Mouse (Mus musculus) testis, postnatal 10 days (tissue): ENCODE data around the gene Cybb.
"Not testable (repeated sequence)": the region's sequence is repeated elsewhere in the genome, so short reads cannot be mapped to it uniquely, and the experiment has no call there.

Experiments used
- DNase-seq: peaks from one replicate; pipeline ENCODE4 v3.0.0; 2021; ENCODE audit warnings: low spot score

Gene Cybb

GRCm38 (mm10) chrX:9487671-9488070, at the start of gene Cybb:
Gene Cybb, minus strand, starts transcription at chrX:9487771.
- DNase-seq: no peak

DNA sequence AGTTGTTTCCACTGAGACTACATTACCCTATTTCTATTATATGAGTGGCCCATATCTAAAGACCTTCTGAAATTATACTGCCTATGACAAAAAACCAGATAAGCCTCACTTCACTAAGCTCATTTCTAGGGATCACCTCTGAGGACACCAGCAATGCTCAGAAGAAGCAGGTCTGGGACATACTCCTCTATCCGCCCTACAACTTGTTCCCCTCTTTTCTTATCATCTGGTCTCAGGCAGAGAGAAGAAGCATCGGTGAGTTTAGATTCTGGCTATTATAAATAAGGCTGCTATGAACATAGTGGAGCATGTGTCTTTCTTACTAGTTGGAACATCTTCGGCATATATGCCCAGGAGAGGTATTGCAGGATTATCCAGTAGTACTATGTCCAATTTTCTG, 49.3 kb upstream of the Cybb start:
- DNase-seq: no peak

DNA sequence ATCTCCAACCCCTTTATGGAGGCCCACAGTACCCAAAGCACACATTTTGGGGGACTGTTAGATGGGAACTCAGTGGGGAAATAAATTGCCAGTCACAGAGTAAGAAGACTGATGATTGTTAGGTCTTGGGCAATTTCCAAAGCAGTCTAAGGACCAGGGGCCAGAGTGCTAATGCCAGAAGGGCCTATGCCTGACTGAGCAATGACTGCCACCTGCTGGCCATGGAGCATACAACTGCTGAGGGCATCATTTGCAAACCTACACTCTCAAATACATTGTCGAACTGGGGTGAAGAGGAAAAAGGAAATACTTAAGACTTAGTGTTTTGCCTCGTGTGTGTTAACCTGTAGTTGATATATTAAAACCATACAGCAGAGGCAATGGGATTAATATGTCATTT, 32.4 kb upstream of the Cybb start:
- DNase-seq: peak; percentile 75

GRCm38 (mm10) chrX:9517531-9517930, 30.0 kb upstream of the Cybb start:
- not testable (repeated sequence) for DNase-seq

GRCm38 (mm10) chrX:9475036-9475435, 12.5 kb downstream of the Cybb start:
- not testable (repeated sequence) for DNase-seq

DNA sequence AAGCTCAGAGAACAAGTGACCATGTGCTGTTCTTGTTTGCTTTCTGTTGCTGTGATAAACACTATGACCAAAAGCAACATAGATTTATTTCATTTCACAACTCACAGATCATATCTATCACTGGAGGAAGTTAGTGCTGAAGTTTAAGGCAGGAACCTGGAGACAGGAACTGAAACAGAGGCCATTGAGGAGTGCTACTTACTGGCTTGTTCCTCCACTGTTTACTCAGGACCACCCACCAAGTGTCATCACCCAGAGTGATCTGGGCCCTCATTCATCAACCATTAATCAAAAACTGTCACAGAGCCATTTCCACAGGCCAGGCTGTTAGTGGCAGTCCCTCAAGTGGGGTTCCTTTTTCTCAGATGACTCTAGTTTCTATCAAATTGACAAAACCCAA, 13.1 kb downstream of the Cybb start:
- DNase-seq: no peak

- DNase-seq: no peak
These were observed 13.8 kb downstream of the Cybb start for GRCm38 (mm10) chrX:9473768-9474167.

GRCm38 (mm10) chrX:9470811-9471388, 16.7 kb downstream of the Cybb start:
- DNase-seq: no peak

GRCm38 (mm10) chrX:9469100-9469499, 18.5 kb downstream of the Cybb start:
- DNase-seq: no peak

DNA sequence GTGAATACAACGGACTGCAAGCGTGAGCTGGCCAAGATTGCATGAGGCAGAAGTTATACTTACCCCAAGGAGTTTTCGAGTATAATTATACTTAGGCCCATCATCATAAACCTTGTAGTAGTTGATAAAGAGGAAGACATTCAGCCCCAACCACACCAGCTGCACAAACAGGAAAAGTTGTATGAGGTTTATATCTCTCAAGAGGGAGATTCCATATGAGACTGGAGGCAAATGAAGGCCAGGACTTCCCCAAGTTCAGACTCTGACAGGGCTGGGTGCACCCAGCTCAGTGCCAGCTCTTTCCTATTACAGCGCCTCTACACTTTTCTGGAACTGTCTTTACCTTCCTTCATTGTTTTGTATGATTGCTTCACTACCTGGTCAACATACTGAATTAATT, 20.6 kb downstream of the Cybb start:
- no peak for DNase-seq

GRCm38 (mm10) chrX:9465890-9466289, 21.7 kb downstream of the Cybb start:
- DNase-seq: no peak

- no peak for DNase-seq
These were observed 24.9 kb downstream of the Cybb start for GRCm38 (mm10) chrX:9462671-9463070.

DNA sequence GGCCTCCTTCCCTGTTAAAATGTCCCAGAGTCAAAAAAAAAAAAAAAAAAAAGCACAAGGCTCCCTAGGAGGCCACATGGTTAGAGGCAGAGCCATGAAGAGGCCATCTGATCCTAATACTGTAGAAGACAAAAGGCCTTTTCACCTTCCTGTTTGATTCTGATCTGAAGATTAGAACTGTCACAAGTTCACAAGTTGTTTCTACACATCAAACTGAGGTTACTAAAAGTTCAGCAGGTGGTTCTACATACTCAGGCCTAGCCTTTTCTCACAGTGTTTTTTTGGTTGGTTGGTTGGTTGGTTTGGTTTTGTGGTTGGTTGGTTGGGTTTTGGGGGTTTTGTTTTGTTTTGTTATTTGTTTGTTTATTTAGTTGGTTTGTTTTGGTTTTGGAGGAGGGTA, 26.2 kb downstream of the Cybb start:
- no peak for DNase-seq

DNA sequence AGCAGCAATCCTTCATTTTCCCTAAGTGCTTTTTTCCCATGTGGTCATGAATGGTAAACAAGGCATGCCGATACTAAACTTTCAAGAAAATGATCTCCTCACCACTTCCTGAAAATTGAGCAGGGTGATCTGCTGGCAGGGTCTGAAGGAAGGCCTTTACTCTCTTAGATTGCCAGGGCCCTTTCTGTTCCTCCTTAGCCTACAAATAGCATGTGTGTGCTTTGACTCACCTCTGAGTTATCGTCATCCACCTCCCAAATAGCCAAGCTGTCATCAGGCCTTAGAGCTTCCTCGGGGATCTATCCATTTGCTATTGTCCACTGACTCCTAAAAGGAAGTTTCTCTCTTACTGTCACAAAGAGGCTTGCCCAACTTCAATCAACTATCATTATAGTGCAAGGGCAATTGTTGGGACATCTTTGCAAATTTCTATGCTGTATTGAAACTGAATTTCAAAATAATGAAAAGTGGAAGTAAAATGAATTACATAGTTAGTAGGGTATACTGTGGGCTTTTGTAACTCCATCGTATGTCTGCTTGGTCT, 27.1 kb downstream of the Cybb start:
- no peak for DNase-seq

GRCm38 (mm10) chrX:9452375-9452774, 35.2 kb downstream of the Cybb start:
- no peak for DNase-seq

- no peak for DNase-seq
These were observed 40.3 kb downstream of the Cybb start for GRCm38 (mm10) chrX:9447284-9447683.

- DNase-seq: no peak
These were observed 46.5 kb downstream of the Cybb start for GRCm38 (mm10) chrX:9441102-9441501.

GRCm38 (mm10) chrX:9440556-9440955, 47.0 kb downstream of the Cybb start:
- no peak for DNase-seq

DNA sequence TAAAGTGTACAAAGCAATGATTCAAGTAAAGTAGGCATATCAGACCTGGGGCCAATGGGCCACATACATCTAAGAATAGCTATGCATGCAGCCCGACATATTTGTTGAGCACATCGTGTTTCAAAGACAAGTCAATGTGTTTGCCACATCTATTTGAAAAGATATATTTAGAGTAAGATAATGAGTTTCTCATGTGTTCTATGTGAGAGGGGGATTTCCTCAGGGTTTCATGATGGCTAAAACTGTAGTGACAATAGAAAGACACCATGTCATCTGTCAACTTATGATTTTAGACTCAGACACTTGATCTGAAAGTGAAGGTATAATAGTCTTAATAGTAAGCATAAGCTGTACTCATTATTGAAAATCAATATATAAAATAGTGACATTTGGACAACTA, 48.3 kb downstream of the Cybb start:
- DNase-seq: no peak

GRCm38 (mm10) chrX:9413889-9414288, 73.7 kb downstream of the Cybb start:
- no peak for DNase-seq
